Mouse (Mus musculus): ENCODE measurements around the gene Otud4.
"Not testable (repeated sequence)": the region's sequence is repeated elsewhere in the genome, so short reads cannot be mapped to it uniquely, and the experiment has no call there.

The Otud4 gene

GRCm38 (mm10) chr8:79639586-79640451, at the start of gene Otud4:
TSS of gene Otud4 (plus strand) at chr8:79639618.
- peak; percentile 74 for DNase-seq (ENCODE audit: low spot score)

GRCm38 (mm10) chr8:79600962-79601361, 38.5 kb upstream of the Otud4 start:
- DNase-seq (ENCODE audit: low spot score) = no peak

DNA sequence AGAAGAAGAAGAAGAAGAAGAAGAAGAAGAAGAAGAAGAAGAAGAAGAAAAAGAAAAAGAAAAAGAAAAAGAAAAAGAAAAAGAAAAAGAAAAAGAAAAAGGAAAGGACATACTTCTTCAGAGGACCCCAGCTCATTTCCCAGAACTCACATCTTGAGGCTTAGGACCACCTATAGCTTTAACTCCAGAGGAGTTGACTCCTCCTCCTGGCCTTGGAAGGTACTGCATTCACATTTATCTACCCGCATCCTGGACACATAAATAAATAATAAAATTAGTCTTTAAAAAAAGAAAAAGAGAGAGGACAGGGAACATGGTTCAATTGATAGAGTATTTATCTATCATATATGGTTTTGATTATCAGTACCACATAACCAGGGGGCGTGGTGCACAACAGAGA, 36.2 kb upstream of the Otud4 start:
- DNase-seq (ENCODE audit: low spot score) = not testable (repeated sequence)

GRCm38 (mm10) chr8:79606225-79606624, 33.2 kb upstream of the Otud4 start:
- DNase-seq (ENCODE audit: low spot score) = no peak

- DNase-seq (ENCODE audit: low spot score) = no peak
Observed at GRCm38 (mm10) chr8:79606751-79607300, 32.6 kb upstream of the Otud4 start.

DNA sequence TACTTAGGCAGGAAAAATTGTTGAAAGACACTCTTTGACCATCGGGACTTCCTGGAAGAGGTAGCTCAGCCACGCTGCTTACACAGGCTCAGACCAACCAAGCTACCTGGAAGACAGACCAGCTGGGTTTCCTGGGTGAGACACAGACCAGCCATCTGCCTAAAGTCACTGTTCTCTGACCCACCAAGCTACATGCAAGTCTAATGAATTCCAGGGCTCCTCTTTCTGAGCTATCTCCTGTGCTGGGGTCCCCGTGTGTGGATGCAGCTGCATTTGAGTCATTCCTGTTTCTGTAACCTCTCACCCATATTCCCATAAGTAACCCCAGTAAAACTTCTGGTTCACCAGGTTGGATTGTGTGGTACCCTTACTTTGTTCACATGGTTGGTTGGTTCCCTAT, 30.7 kb upstream of the Otud4 start:
- no peak for DNase-seq (ENCODE audit: low spot score)

- DNase-seq (ENCODE audit: low spot score) = no peak
Observed at GRCm38 (mm10) chr8:79610268-79610667, 29.1 kb upstream of the Otud4 start.

GRCm38 (mm10) chr8:79612298-79612697, 27.1 kb upstream of the Otud4 start:
- no peak for DNase-seq (ENCODE audit: low spot score)

GRCm38 (mm10) chr8:79612965-79613364, 26.5 kb upstream of the Otud4 start:
- no peak for DNase-seq (ENCODE audit: low spot score)

- DNase-seq (ENCODE audit: low spot score) = no peak
Observed at GRCm38 (mm10) chr8:79615741-79616350, 23.6 kb upstream of the Otud4 start.

GRCm38 (mm10) chr8:79618906-79619305, 20.5 kb upstream of the Otud4 start:
- no peak for DNase-seq (ENCODE audit: low spot score)

DNA sequence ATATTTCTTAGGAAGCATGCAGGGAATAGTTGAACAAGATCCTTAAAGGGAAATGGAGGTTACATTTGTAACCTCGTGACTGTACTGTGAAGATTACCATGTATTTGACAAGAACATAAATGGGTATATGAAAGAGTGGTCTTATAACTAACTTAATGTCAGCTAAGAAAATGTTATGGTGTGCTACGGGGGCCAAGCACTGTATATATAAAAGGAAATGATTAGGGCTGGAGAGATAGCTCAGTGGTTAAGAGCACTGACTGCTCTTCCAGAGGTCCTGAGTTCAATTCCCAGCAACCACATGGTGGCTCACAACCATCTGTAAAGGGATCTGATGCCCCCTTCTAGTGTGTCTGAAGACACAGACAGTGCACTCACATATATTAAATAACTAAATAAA, 20.1 kb upstream of the Otud4 start:
- no peak for DNase-seq (ENCODE audit: low spot score)

- no peak for DNase-seq (ENCODE audit: low spot score)
Observed at GRCm38 (mm10) chr8:79620000-79620399, 19.4 kb upstream of the Otud4 start.

GRCm38 (mm10) chr8:79620489-79621276, 18.7 kb upstream of the Otud4 start:
- DNase-seq (ENCODE audit: low spot score) = no peak

DNA sequence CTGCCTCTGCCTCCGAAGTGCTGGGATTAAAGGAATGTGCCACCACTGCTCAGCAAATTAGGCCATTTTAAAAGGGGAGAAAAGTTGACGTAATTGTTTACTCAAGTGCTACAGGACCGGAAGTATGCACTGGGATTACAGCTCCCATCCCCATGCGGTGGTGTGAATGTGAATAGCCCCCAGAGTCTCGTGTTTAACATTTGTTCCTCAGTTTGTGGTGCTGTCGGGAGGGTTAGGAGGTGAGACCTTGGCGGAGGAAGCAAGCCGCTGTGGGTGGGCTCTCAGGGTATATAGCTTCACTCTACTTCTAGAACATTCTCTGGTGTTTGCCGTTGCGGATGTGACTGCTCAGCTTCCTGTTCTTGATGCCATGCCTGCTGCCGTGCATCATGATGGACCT, 17.1 kb upstream of the Otud4 start:
- no peak for DNase-seq (ENCODE audit: low spot score)

GRCm38 (mm10) chr8:79623351-79623750, 16.1 kb upstream of the Otud4 start:
- no peak for DNase-seq (ENCODE audit: low spot score)

DNA sequence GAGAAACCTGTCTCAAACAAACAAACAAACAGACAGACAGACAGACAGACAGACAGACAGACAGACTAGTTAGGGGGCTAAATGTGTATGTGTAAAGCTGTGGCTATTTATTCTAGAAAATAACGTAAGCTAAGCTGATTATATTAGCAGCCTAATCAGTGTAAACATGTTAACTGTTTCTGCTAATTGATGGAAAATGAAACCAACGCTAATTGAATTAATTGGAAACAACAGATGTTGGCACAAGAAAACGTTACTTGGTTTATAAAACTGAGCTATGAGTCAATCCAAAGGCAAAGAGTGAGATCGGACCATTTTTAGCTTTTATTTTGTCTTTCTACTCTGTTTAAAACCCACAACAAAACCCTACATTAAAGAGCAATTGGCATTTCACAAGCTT, 15.0 kb upstream of the Otud4 start:
- DNase-seq (ENCODE audit: low spot score) = no peak

DNA sequence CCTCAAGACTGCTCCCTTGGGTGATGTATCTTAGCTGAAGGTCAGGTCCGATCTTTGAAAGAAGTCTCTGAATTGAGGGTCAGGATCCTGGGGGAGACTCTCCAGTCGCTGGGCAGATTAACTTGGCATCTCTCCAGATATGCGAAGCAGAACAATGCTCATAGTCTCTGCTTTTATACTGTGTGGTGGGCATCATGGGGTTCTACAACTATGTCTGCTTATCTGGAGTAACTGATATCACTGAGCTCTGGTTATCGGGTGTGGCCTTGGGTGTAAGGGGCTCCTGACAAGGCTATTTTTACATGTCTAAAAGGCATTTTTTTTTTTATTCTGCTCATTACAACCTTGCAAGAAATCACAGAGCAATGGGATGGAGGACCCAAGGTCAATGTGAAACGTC, 13.2 kb upstream of the Otud4 start:
- DNase-seq (ENCODE audit: low spot score) = no peak

DNA sequence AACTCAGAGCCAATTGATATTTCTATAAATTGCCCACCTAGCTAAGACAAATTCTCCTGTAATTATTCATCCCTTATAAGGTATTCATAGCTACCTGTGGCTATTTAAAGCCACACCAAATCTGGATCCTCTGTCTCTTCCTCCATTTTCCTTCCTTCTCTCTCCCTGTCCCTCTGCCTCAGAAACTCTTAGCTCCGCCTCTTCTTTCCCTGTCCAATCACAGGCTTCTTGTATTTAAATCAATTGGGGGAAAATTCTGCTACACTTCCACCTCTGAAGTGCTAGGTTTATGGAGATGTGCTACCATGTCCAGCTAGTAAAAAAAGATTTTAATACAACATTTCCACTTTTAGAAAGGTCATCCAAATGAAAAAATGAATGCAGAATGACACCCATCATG, 3.9 kb upstream of the Otud4 start:
- no peak for DNase-seq (ENCODE audit: low spot score)

DNA sequence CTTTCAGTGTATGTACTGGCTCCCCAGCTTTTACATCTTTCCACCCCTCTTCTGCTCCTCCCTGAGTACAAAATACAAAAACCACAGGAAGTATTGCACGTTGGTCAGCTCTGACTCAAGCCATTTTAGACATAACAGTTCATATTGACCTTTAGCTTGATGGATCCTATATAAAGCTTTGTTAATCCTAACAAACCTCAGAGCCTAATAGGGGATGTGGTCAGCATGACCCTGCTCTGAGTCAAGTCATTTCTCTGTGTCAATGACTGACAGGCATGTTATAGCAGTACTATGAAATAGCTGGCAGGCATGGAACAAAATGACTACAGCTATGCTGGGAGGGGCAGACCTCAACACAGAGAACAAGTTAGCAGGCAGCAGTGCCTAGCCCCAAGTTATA, 3.3 kb upstream of the Otud4 start:
- no peak for DNase-seq (ENCODE audit: low spot score)

DNA sequence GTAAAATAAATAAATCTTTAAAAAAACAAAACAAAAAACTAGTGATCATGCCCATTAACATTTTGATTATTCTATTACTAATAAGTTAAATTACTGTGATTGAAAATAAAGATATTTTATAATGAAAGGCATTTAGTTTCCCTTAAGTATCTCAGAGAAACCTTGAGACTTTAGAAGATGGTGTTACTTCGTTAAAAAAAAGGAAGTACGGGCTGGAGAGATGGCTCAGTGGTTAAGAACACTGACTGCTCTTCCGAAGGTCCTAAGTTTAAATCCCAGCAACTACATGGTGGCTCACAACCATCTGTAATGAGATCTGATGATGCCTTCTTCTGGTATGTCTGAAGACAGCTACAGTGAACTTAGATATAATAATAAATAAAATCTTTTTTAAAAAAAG, 2.2 kb upstream of the Otud4 start:
- DNase-seq (ENCODE audit: low spot score) = no peak

DNA sequence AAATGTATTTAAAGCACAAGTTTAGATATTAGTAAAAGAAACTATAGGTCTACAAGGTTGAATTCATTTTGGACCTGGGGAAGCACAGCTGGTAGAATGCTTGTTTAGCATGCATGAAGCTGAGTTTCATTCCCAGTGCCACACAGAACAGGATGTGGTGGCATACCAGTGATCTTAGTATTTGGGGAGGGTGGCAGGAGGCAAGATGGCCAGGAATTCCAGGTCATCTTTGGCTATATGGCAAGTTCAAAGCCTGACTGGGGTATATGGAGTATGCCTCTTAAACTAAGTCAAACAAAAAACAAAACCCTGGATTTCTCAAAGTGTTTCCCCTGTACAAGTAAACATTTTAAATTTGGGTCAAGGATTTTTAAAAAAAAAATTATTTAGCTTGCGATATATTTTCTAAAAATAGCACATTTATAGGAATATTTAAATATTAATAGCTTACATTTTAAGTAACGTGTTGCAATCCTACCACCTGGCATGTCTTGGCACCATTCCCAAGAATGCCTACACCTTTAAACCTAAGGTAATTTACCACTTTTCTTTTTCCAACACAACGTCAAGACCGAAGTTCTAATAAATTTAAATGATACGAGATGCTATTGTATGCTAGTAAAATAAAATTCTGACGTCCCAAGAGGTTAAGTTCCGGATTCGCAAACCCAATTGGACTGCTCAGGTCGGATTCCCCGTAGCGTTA, 1.3 kb upstream of the Otud4 start:
- DNase-seq (ENCODE audit: low spot score) = no peak

Data from testis, postnatal 10 days (tissue).